ENCODE assay signal across 10 mouse cellular contexts in genomic region chr1:152164843-152165489, GRCm38 (mm10).
DNase-seq lines count a peak whose midpoint lies in the region; ATAC-seq lines count a peak whose summit lies in the region.
"Had no signal": no experiment of that assay in that cellular context is flagged by ENCODE, and none has a peak within 500 bp of the region (broad histone marks: within the 10 kb centered on the region; RNA-seq: fewer than 3 reads in every experiment).

No protein-coding gene starts in this region.

- no peaks in the 10 kb centered on the region for H3K9me3 ChIP-seq in intestine, embryonic 14.5 days (ENCODE audit: control insufficient read depth, low read length)
- H3K9me3 ChIP-seq in intestine, embryonic 15.5 days: no peaks in the 10 kb centered on the region
- H3K9me3 ChIP-seq in midbrain, embryonic 15.5 days: no peaks in the 10 kb centered on the region
- H3K9me3 ChIP-seq: embryonic facial prominence, embryonic 13.5 days had no signal

- no peak overlapping the region for H3K9ac ChIP-seq in intestine, embryonic 14.5 days (ENCODE audit: low read length)
- no peak overlapping the region for H3K9ac ChIP-seq in intestine, embryonic 15.5 days
- no peak overlapping the region for H3K9ac ChIP-seq in midbrain, embryonic 15.5 days
- H3K9ac ChIP-seq: embryonic facial prominence, embryonic 13.5 days had no signal

- no peaks in the 10 kb centered on the region for H3K27me3 ChIP-seq in intestine, embryonic 14.5 days (replicated peaks; ENCODE audit: control insufficient read depth, insufficient read depth, low read length)
- no peaks in the 10 kb centered on the region for H3K27me3 ChIP-seq in intestine, embryonic 15.5 days (replicated peaks)
- H3K27me3 ChIP-seq in midbrain, embryonic 15.5 days (replicated peaks): no peaks in the 10 kb centered on the region
- H3K27me3 ChIP-seq: embryonic facial prominence, embryonic 13.5 days had no signal

- H3K27ac ChIP-seq in intestine, embryonic 14.5 days (ENCODE audit: low read depth): 0 out of 2 replicates have a peak overlapping the region, but pooled peaks have one; percentile 1
- H3K27ac ChIP-seq in intestine, embryonic 15.5 days: no peak overlapping the region
- peak overlapping the region; percentile 37 for H3K27ac ChIP-seq in midbrain, embryonic 15.5 days
- H3K27ac ChIP-seq: embryonic facial prominence, embryonic 13.5 days had no signal

- 52% methylated on average over 12 of the region's 12 CpGs for WGBS in intestine, embryonic 14.5 days
- 56% methylated on average over 12 of the region's 12 CpGs for WGBS in intestine, embryonic 15.5 days
- WGBS in midbrain, embryonic 15.5 days: 25% methylated on average over 12 of the region's 12 CpGs

- H3K4me1 ChIP-seq in intestine, embryonic 14.5 days (replicated peaks; ENCODE audit: control insufficient read depth, insufficient read depth, low read length): peaks cover 8% of the 10 kb centered on the region; the same call in 1 of the 2 replicates
- no peaks in the 10 kb centered on the region; the same call in 1 of the 2 replicates for H3K4me1 ChIP-seq in intestine, embryonic 15.5 days (replicated peaks)
- peaks cover 21% of the 10 kb centered on the region for H3K4me1 ChIP-seq in midbrain, embryonic 15.5 days

- H3K4me3 ChIP-seq in intestine, embryonic 14.5 days (ENCODE audit: low read depth, low read length): no peak overlapping the region
- H3K4me3 ChIP-seq in intestine, embryonic 15.5 days (replicated peaks): no peak overlapping the region
- no peak overlapping the region for H3K4me3 ChIP-seq in midbrain, embryonic 15.5 days
- H3K4me3 ChIP-seq: embryonic facial prominence, embryonic 13.5 days had no signal

- no peak for ATAC-seq in intestine, embryonic 14.5 days (replicated peaks; ENCODE audit: low FRiP score, low TSS enrichment, low read depth)
- ATAC-seq in intestine, embryonic 15.5 days: no peak
- peak; percentile 82 for ATAC-seq in midbrain, embryonic 15.5 days (replicated peaks)
- ATAC-seq in erythroid progenitor cell, adult 5-6 weeks (replicated peaks; ENCODE audit: low FRiP score, poor library complexity, severe bottlenecking): no peak
- ATAC-seq in inflammation-experienced regulatory T-cells, adult 6 months: no peak

- H3K4me2 ChIP-seq in intestine, embryonic 14.5 days (ENCODE audit: low read length): no peak overlapping the region
- no peak overlapping the region for H3K4me2 ChIP-seq in intestine, embryonic 15.5 days (replicated peaks)
- no peak overlapping the region for H3K4me2 ChIP-seq in midbrain, embryonic 15.5 days
- H3K4me2 ChIP-seq: embryonic facial prominence, embryonic 13.5 days had no signal

- H3K36me3 ChIP-seq in intestine, embryonic 14.5 days (ENCODE audit: control insufficient read depth, insufficient read depth, low read length): no peaks in the 10 kb centered on the region
- H3K36me3 ChIP-seq in intestine, embryonic 15.5 days: no peaks in the 10 kb centered on the region
- no peaks in the 10 kb centered on the region for H3K36me3 ChIP-seq in midbrain, embryonic 15.5 days (replicated peaks)
- H3K36me3 ChIP-seq: embryonic facial prominence, embryonic 13.5 days had no signal

- DNase-seq in intestine, embryonic 14.5 days (ENCODE audit: low spot score): no peak
- peak; percentile 71 to 86 for DNase-seq in cerebellum, postnatal 14 days
- peak; percentile 16 for DNase-seq in forelimb bud, embryonic 11.5 days (ENCODE audit: low read depth, low spot score)
- no peak for DNase-seq in kidney, postnatal 36 days
- DNase-seq: lung, postnatal 4 days had no signal

Comparison
In these comparisons a context has a peak if more than half of its experiments do, and no peak if none do; other contexts are left out.
1. DNase-seq: peak in cerebellum, postnatal 14 days (2 of 2) and forelimb bud, embryonic 11.5 days (single experiment); none in intestine, embryonic 14.5 days (single experiment) and kidney, postnatal 36 days (0 of 2).